Mouse (Mus musculus) brain, embryonic 14.5 days (tissue): ENCODE data around the gene Abcg4.

ENCODE experiments used
- CTCF ChIP-seq: fragments of 200-500 bp; IDR thresholded peaks from 2 replicates; pipeline ENCODE4 v1.5.1; 2012; ENCODE audit warnings: inconsistent platforms, mild to moderate bottlenecking, moderate library complexity, borderline replicate concordance; ENCODE audit not compliant: insufficient read depth, insufficient read length; ENCODE audit errors: extremely low read depth
- POLR2A ChIP-seq: fragments of 200-500 bp; IDR thresholded peaks from 2 replicates; pipeline ENCODE4 v1.6.1; 2012; ENCODE audit warnings: mild to moderate bottlenecking, inconsistent platforms, borderline replicate concordance; ENCODE audit not compliant: poor library complexity, insufficient read depth, insufficient read length, severe bottlenecking; ENCODE audit errors: extremely low read depth

- TF ChIP-seq POLR2A (no peak), CTCF (no peak)
These were observed 2.1 kb downstream of the Abcg4 start for GRCm38 (mm10) chr9:44286256-44286850.
